Mouse (Mus musculus): ENCODE data around the gene Tmx1.

Gene Tmx1

DNA sequence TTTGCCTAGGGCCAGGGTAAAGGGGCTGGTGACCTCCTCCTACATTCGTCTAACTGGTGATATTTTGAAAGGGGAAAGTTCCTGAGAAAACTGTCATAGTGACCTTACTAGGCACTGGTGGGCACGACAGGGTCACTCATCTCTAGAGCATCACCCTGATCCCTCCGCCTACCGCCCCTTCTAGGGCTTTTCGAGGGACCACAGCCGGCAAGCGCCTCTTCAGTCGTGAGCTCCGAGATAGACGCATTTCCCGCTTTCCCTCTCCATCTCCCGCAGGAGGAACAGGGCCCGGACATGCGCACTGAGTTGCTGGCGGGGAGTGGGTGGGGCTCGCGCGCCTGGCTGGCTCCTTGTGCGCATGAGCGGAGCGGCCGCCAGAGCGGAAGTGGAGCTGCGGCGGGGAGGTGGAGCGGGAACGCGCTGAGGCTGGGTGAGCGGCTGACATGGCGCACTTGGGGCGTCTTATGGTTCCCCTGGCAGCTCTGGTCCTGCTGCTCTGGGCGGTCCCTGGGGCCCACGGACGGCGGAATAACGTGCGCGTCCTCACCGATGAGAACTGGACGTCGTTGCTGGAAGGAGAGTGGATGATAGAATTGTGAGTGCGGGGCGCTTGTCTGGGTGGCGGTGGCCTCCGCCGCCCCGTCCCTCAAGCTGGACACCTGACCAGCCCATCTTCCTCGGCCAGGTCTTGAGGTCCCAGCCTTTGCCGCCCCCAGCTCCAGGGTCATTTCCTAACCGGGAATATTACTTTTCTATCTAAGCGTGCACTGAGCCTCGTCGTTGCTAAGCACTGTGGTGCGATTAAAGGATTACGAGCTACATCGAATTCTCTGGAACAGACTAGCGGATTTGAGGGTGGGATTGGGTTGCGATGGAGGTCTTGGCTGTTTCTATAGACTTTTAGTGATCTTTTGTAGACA lies at the start of gene Tmx1:
TSS of gene Tmx1 (plus strand) at position 370 of the 920 bp plus-strand sequence.
- ATAC-seq (ENCODE audit: low TSS enrichment), result peak; percentile 99

GRCm38 (mm10) chr12:70404327-70404726 lies 48.6 kb upstream of the Tmx1 start:
- ATAC-seq (ENCODE audit: low TSS enrichment), result peak; percentile 87

GRCm38 (mm10) chr12:70408396-70408795 lies 44.5 kb upstream of the Tmx1 start:
- ATAC-seq (ENCODE audit: low TSS enrichment), result no peak

- peak; percentile 76 for ATAC-seq (ENCODE audit: low TSS enrichment)
Observed at GRCm38 (mm10) chr12:70409600-70409999, 43.3 kb upstream of the Tmx1 start.

DNA sequence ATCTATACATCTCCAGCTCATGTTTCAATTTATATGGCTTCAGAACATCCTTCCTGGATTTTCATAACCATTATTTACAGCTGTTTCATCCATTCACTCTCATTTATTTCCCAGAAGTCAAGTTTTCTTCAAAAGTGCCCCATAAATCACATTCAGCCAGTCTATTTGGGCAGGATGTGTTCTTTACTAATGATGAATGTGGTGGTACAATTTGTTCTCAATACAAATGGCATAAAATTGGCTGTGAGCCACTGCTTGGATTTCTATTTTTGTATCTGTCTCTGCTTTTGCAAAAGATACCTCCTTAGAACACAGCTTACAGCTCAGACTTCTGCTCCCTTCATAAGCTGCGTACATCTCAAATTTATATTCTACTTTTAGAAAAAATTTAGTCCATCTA lies 32.7 kb upstream of the Tmx1 start:
- no peak for ATAC-seq (ENCODE audit: low TSS enrichment)

GRCm38 (mm10) chr12:70421028-70421427 lies 31.9 kb upstream of the Tmx1 start:
- peak; percentile 44; the same call in 1 of the 2 replicates for ATAC-seq (ENCODE audit: low TSS enrichment)

DNA sequence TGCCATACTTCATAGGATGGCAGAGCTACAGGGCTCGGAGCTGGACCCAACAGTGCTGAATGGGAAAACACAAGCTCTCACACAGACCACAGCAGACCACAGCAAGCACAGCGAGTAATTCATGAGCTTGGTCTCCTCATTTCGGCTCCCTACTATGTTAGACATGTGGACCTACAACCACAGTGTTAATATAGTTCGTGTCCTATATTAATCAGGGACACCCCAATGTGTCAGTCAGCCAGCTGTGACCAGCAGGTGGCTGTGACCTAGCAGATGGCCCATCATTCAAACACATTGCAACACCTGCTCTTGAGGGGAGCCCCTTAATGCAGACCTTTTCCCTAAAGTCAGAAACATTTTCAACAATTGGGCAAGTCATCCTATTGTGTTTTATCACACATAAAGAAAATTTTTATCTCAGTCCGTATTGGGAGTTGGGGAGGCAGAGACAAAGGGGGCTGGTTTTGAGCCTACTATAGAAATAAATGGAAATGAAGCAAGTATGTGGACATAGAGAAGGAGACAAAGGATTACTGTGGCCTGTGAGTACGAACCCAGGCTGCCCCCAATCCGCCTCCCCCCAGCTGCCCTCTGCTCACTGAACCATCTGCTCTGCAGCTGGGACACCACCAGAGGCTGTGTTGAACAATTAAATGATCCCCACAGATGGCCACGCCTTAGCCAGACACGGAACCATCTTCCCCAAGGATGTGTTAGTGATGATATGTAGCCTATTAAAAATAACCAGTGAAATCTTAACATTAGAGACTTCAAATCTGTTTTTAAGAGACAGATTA lies 30.4 kb upstream of the Tmx1 start:
- ATAC-seq (ENCODE audit: low TSS enrichment), result no peak

- no peak for ATAC-seq (ENCODE audit: low TSS enrichment)
Observed at GRCm38 (mm10) chr12:70427885-70428284, 25.0 kb upstream of the Tmx1 start.

DNA sequence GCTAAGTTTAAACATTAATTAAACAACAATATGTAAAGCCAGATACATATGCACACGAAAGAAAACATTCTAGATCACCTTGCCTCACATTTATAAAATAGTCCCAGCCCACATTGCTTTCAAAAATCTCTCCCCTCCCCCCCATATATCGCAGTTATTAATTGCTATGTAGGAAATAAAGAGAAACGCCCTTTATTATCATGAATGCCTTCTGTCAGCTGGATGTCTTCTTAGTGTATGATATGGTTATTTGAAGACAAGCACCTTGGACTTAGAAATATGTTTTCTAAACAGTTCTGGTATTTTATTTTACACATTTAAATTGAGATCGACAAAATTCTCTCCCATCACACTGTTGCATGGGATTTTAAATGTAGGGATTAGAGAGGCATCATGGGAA lies 23.3 kb upstream of the Tmx1 start:
- no peak for ATAC-seq (ENCODE audit: low TSS enrichment)

GRCm38 (mm10) chr12:70430307-70430950 lies 22.5 kb upstream of the Tmx1 start:
- ATAC-seq (ENCODE audit: low TSS enrichment), result peak; percentile 76; the same call in 1 of the 2 replicates

GRCm38 (mm10) chr12:70431428-70431827 lies 21.5 kb upstream of the Tmx1 start:
- no peak for ATAC-seq (ENCODE audit: low TSS enrichment)

GRCm38 (mm10) chr12:70449961-70450360 lies 2.9 kb upstream of the Tmx1 start:
- ATAC-seq (ENCODE audit: low TSS enrichment), result no peak

- ATAC-seq (ENCODE audit: low TSS enrichment), result no peak
Observed at GRCm38 (mm10) chr12:70451533-70451932, 1.4 kb upstream of the Tmx1 start.

- ATAC-seq (ENCODE audit: low TSS enrichment), result no peak
Observed at GRCm38 (mm10) chr12:70452143-70452542, 752 bp upstream of the Tmx1 start.

DNA sequence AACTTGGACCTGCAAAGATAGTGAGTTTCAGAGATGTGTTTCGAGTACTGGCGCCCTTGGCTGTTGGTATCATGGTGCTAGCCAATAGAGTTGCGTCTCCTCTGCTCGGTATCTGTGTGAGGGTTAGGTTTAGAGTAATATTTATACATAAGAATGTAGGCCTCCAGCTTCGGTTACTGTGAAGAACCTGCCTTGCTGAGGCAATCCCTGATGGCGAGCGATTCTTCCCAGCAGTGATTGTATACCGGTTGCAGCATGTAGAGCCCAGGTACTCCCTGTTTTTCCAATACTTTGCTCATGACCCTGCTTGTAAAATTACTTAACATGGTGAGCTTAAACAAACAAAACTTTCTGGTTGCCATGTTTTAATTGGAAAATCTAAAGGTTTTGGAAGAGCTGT lies 2.3 kb downstream of the Tmx1 start:
- ATAC-seq (ENCODE audit: low TSS enrichment), result no peak

- ATAC-seq (ENCODE audit: low TSS enrichment), result no peak
Observed at GRCm38 (mm10) chr12:70459546-70459945, 6.7 kb downstream of the Tmx1 start.

DNA sequence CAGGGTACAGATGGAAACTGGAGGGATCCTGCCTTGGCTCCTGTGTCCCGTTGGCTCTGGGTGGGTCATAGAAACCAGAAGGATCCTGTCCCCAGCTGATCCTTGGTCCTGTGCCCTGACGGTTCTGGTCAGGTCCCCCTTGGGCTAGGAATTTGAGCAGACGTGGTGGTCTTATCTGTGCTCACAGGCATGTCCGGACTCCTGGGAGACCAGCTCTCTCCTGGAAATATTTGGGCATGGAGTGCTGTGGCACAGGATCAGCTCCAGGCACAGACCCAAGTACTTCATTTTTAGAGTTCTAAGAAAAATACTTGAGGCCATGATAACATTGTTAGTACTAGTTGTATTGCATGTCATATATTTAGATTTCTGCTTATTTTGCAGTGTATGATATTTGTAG lies 11.1 kb downstream of the Tmx1 start:
- no peak for ATAC-seq (ENCODE audit: low TSS enrichment)

GRCm38 (mm10) chr12:70475336-70475735 lies 22.4 kb downstream of the Tmx1 start:
- no peak for ATAC-seq (ENCODE audit: low TSS enrichment)

- peak; percentile 41; the same call in 1 of the 2 replicates for ATAC-seq (ENCODE audit: low TSS enrichment)
Observed at GRCm38 (mm10) chr12:70476884-70477576, 24.1 kb downstream of the Tmx1 start.

GRCm38 (mm10) chr12:70477593-70478287 lies 24.8 kb downstream of the Tmx1 start:
- peak; percentile 89 for ATAC-seq (ENCODE audit: low TSS enrichment)

DNA sequence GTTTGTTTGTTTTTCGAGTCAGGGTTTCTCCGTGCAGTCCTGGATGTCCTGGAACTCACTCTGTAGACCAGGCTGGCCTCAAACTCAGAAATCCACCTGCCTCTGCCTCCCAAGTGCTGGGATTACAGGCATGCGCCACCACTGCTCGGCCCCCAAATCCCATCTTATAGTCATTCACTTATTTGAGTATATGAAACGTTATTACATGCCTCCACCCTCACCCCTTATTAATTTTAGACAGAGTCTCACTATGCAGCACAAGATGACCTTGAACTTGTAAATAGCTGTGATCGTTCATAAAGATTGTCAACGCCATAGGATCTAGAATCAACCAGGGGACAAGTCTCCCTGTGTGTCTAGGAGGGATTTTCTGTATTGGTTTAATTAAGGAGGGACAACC lies 33.1 kb downstream of the Tmx1 start:
- ATAC-seq (ENCODE audit: low TSS enrichment), result no peak
